Mouse (Mus musculus): ENCODE measurements around the gene Pmm1. TPM values are rescaled to one million over a fixed set of nuclear protein-coding genes. Genes with fewer than 3 reads are reported as not detected.

Pmm1 gene
- polyA plus RNA-seq, 2 experiments = 17.6 to 22.6 TPM

GRCm38 (mm10) chr15:81932951-81933470, 27.7 kb downstream of the Pmm1 start:
- Histone ChIP-seq H3K4me2 (ENCODE audit: low read depth) (no peak overlapping the region), H3K9ac (replicated peaks) (no peak overlapping the region), H3K4me3 (ENCODE audit: insufficient read depth in 1 of 2, low read depth in 2 of 2, low read length in 2 of 2) (no peak overlapping the region), H3K36me3 (replicated peaks; ENCODE audit: control insufficient read depth, insufficient read depth, low read depth) (no peaks in the 10 kb centered on the region), H3K27ac (no peak overlapping the region), H3K4me1 (replicated peaks; ENCODE audit: control insufficient read depth in 2 of 2, insufficient read depth in 2 of 2, low read length in 1 of 2) (peaks cover 0 to 2% of the 10 kb centered on the region in 2 experiments; a peak in 1 of 4 replicates), H3K27me3 (ENCODE audit: control insufficient read depth, insufficient read depth, low read length) (peaks cover 19% of the 10 kb centered on the region), H3K9me3 (ENCODE audit: control insufficient read depth, low read length) (no peaks in the 10 kb centered on the region)
- TF ChIP-seq EP300 (IDR thresholded peaks at IDR 0.05; ENCODE audit: low read depth) (no peak), CTCF (IDR thresholded peaks at IDR 0.05; ENCODE audit: low read depth) (no peak)
- no peak for DNase-seq (ENCODE audit: low read depth in 3 of 3, low spot score in 3 of 3)
- WGBS (ENCODE audit: insufficient replicate concordance) = 40% methylated on average over 12 of the region's 12 CpGs
- ATAC-seq (ENCODE audit: insufficient read depth) = no peak

DNA sequence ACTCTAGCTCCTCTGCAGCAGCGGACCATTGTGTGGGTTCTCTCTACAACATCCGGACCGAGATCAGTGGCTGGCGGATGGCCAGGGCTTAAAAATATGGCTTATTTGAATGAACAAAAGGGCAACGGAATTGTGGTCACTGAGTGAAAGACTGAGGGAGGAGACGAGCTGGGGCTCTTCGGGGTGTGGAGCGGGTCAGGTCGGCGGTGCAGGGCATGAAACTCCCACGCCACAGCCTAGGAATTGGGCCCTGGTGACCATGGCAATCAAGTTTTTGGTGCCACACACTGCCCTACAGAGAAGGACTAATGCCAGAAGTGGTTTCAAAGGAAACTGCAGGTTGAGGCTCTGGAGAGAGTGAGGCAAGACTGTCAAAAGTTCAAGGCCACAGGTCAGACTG, 32.5 kb downstream of the Pmm1 start:
- peaks cover 14 to 23% of the 10 kb centered on the region in 2 experiments; a peak in 3 of 4 replicates for H3K4me1 ChIP-seq (replicated peaks; ENCODE audit: control insufficient read depth in 2 of 2, insufficient read depth in 2 of 2, low read length in 1 of 2)
- H3K4me2 ChIP-seq (ENCODE audit: low read depth) = no peak overlapping the region
- peaks cover 2% of the 10 kb centered on the region for H3K36me3 ChIP-seq (replicated peaks; ENCODE audit: control insufficient read depth, insufficient read depth, low read depth)
- 49% methylated on average over 11 of the region's 11 CpGs for WGBS (ENCODE audit: insufficient replicate concordance)
- H3K27me3 ChIP-seq (ENCODE audit: control insufficient read depth, insufficient read depth, low read length) = no peaks in the 10 kb centered on the region
- no peak overlapping the region for H3K4me3 ChIP-seq (ENCODE audit: insufficient read depth in 1 of 2, low read depth in 2 of 2, low read length in 2 of 2)
- no peak overlapping the region; the same call in 1 of the 2 replicates for H3K27ac ChIP-seq
- no peaks in the 10 kb centered on the region for H3K9me3 ChIP-seq (ENCODE audit: control insufficient read depth, low read length)
- no peak for TF ChIP-seq CTCF (IDR thresholded peaks at IDR 0.05; ENCODE audit: low read depth)
- no peak for TF ChIP-seq EP300 (IDR thresholded peaks at IDR 0.05; ENCODE audit: low read depth)
- H3K9ac ChIP-seq (replicated peaks) = no peak overlapping the region
- ATAC-seq (ENCODE audit: insufficient read depth) (no peak), DNase-seq (ENCODE audit: low read depth in 3 of 3, low spot score in 3 of 3) (no peak)

GRCm38 (mm10) chr15:81927741-81928140, 33.0 kb downstream of the Pmm1 start:
- no peak overlapping the region for H3K4me2 ChIP-seq (ENCODE audit: low read depth)
- DNase-seq (ENCODE audit: low read depth in 3 of 3, low spot score in 3 of 3) = no peak

DNA sequence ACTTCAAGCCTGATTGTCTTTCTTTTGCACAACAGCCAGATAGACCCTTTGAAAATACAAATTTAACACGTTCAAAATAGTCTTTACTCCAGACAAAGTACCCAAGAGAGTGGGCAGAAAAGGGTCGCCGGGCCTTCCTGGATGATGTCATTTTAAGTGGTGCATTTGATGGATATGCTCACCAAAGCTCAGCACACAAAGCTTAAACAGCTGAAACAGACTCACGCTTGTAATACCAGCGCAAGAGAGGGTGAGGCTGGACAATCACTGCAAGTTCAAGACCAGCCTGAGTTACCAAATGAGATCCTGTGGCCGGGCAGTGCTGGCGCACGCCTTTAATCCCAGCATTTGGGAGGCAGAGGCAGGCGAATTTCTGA, 34.3 kb downstream of the Pmm1 start:
- peak overlapping the region; percentile 80 for H3K4me2 ChIP-seq (ENCODE audit: low read depth)
- TF ChIP-seq EP300 (IDR thresholded peaks at IDR 0.05; ENCODE audit: low read depth) (no peak), CTCF (IDR thresholded peaks at IDR 0.05; ENCODE audit: low read depth) (no peak)
- ATAC-seq (ENCODE audit: insufficient read depth) (no peak), DNase-seq (ENCODE audit: low read depth in 3 of 3, low spot score in 3 of 3) (no peak)
- 37% methylated on average over 9 of the region's 9 CpGs for WGBS (ENCODE audit: insufficient replicate concordance)
- peaks cover 2% of the 10 kb centered on the region for H3K36me3 ChIP-seq (replicated peaks; ENCODE audit: control insufficient read depth, insufficient read depth, low read depth)
- H3K4me1 ChIP-seq (replicated peaks; ENCODE audit: control insufficient read depth in 2 of 2, insufficient read depth in 2 of 2, low read length in 1 of 2) = peaks cover 14 to 21% of the 10 kb centered on the region in 2 experiments; a peak in 3 of 4 replicates
- H3K9ac ChIP-seq (replicated peaks) = no peak overlapping the region
- H3K27me3 ChIP-seq (ENCODE audit: control insufficient read depth, insufficient read depth, low read length) = no peaks in the 10 kb centered on the region
- H3K4me3 ChIP-seq (ENCODE audit: insufficient read depth in 1 of 2, low read depth in 2 of 2, low read length in 2 of 2) = no peak overlapping the region; a peak in 1 of 4 replicates
- H3K27ac ChIP-seq = no peak overlapping the region
- H3K9me3 ChIP-seq (ENCODE audit: control insufficient read depth, low read length) = no peaks in the 10 kb centered on the region

More at GRCm38 (mm10) chr15:81927741-81928140, 33.0 kb downstream of the Pmm1 start:
- no peak for ATAC-seq (ENCODE audit: insufficient read depth)
- H3K4me1 ChIP-seq (replicated peaks; ENCODE audit: control insufficient read depth in 2 of 2, insufficient read depth in 2 of 2, low read length in 1 of 2) = peaks cover 14 to 21% of the 10 kb centered on the region in 2 experiments; a peak in 3 of 4 replicates
- no peak overlapping the region for H3K4me3 ChIP-seq (ENCODE audit: insufficient read depth in 1 of 2, low read depth in 2 of 2, low read length in 2 of 2)
- H3K9ac ChIP-seq (replicated peaks) = no peak overlapping the region
- no peaks in the 10 kb centered on the region for H3K27me3 ChIP-seq (ENCODE audit: control insufficient read depth, insufficient read depth, low read length)
- H3K27ac ChIP-seq = no peak overlapping the region
- no peak for TF ChIP-seq EP300 (IDR thresholded peaks at IDR 0.05; ENCODE audit: low read depth)
- no peak for TF ChIP-seq CTCF (IDR thresholded peaks at IDR 0.05; ENCODE audit: low read depth)
- H3K9me3 ChIP-seq (ENCODE audit: control insufficient read depth, low read length) = no peaks in the 10 kb centered on the region
- 35% methylated on average over 4 of the region's 4 CpGs for WGBS (ENCODE audit: insufficient replicate concordance)
- peaks cover 2% of the 10 kb centered on the region for H3K36me3 ChIP-seq (replicated peaks; ENCODE audit: control insufficient read depth, insufficient read depth, low read depth)

DNA sequence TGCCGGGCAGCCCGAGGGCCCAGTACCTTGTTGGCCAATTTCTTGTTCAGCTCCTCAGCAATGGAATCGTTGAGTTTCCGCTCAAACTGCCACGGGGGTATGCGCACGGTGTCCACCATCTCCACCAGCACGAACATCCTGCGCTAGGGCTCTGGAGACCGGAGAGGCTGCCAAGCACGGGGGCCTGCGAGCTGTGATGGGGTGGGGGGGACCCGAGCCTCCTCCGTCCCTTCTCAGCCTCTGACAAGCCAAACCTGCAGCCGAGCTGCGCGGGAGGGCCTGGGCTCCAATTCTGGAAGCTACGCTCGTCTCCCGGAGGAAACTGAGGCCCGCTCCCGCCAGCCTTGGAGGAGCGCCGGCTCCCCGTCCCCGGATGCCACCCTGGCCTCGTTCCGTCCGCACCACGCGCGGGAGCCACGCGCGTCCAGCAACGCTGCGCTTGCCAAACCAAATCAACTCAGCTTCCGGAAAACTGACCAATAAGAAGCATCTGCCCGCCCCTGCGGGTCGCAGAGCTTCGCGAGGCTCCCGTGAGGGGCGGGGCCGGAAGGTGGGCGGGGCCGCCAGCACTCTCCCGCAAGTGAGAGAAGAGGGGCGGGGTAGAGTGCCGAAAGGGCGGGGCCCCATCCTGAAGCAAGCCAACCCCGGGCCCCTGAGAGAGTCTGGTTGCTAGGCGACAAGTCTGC, 34.8 kb downstream of the Pmm1 start, which contains the start of gene Polr3h:
Polr3h (minus strand) TSS at position 481 of the 686 bp plus-strand sequence.
- no peaks in the 10 kb centered on the region for H3K9me3 ChIP-seq (ENCODE audit: control insufficient read depth, low read length)
- TF ChIP-seq EP300 (IDR thresholded peaks at IDR 0.05; ENCODE audit: low read depth) (no peak), CTCF (IDR thresholded peaks at IDR 0.05; ENCODE audit: low read depth) (no peak)
- peaks cover 14 to 21% of the 10 kb centered on the region in 2 experiments; a peak in 3 of 4 replicates for H3K4me1 ChIP-seq (replicated peaks; ENCODE audit: control insufficient read depth in 2 of 2, insufficient read depth in 2 of 2, low read length in 1 of 2)
- peaks cover 2% of the 10 kb centered on the region for H3K36me3 ChIP-seq (replicated peaks; ENCODE audit: control insufficient read depth, insufficient read depth, low read depth)
- H3K27me3 ChIP-seq (ENCODE audit: control insufficient read depth, insufficient read depth, low read length) = no peaks in the 10 kb centered on the region
- WGBS (ENCODE audit: insufficient replicate concordance) = 1% methylated on average over 54 of the region's 54 CpGs
- peak within 1 kb of the TSS; percentile 66 to 72 for H3K4me3 ChIP-seq (ENCODE audit: insufficient read depth in 1 of 2, low read depth in 2 of 2, low read length in 2 of 2)
- ATAC-seq (ENCODE audit: insufficient read depth) = peak; percentile 90
- DNase-seq (ENCODE audit: low read depth in 3 of 3, low spot score in 3 of 3) = peak; percentile 91 to 95 (median 94)
- H3K4me2 ChIP-seq (ENCODE audit: low read depth) = peak within 1 kb of the TSS; percentile 80
- peak within 1 kb of the TSS; percentile 75 for H3K27ac ChIP-seq
- peak within 1 kb of the TSS; percentile 70 for H3K9ac ChIP-seq (replicated peaks)
